Mouse (Mus musculus) lung, postnatal 0 days (tissue): ENCODE data around the gene Tex29. TPM values are rescaled to one million over a fixed set of nuclear protein-coding genes. Genes with fewer than 3 reads are reported as not detected.

Source experiments
- ATAC-seq: fragments of 200-750 bp; cut with Nextera tagmentation; 2 replicates; pipeline ENCODE4 v1.8.0; 2017; ENCODE audit warnings: moderate library complexity
- DNase-seq: peaks from one replicate; pipeline ENCODE4 v3.0.0-alpha.2; 2016; ENCODE audit warnings: low spot score
- H3K27ac ChIP-seq: fragments of 300-500 bp; sonication (generic); 2 replicates; pipeline ENCODE4 v1.5.1; 2014; ENCODE audit warnings: antibody characterized with exemption, mild to moderate bottlenecking, low read length, mixed read lengths
- H3K27me3 ChIP-seq: fragments of 300-500 bp; sonication (generic); replicated peaks from 2 replicates; pipeline ENCODE4 v1.6.1; 2014; ENCODE audit warnings: low read length, mixed read lengths; ENCODE audit not compliant: insufficient read depth
- H3K36me3 ChIP-seq: fragments of 300-500 bp; sonication (generic); 2 replicates; pipeline ENCODE4 v1.6.1; 2014; ENCODE audit warnings: low read length, mixed read lengths; ENCODE audit not compliant: insufficient read depth
- H3K4me1 ChIP-seq: fragments of 300-500 bp; sonication (generic); 2 replicates; pipeline ENCODE4 v1.6.1; 2014; ENCODE audit warnings: antibody characterized with exemption, low read depth, low read length, mixed read lengths; ENCODE audit not compliant: insufficient read depth
- H3K4me2 ChIP-seq: fragments of 300-500 bp; sonication (generic); replicated peaks from 2 replicates; pipeline ENCODE4 v1.6.1; 2014; ENCODE audit warnings: low read depth, mild to moderate bottlenecking, low read length, moderate library complexity, mixed read lengths
- H3K4me3 ChIP-seq: fragments of 300-500 bp; sonication (generic); 2 replicates; pipeline ENCODE4 v1.5.1; 2014; ENCODE audit warnings: low read depth, low read length
- H3K9ac ChIP-seq: fragments of 300-500 bp; sonication (generic); replicated peaks from 2 replicates; pipeline ENCODE4 v1.6.1; 2014; ENCODE audit warnings: low read depth, mild to moderate bottlenecking
- H3K9me3 ChIP-seq: fragments of 300-500 bp; sonication (generic); 2 replicates; pipeline ENCODE4 v1.6.1; 2016; ENCODE audit warnings: low read length, mixed read lengths
- CTCF ChIP-seq: IDR thresholded peaks from 2 replicates; pipeline ENCODE4 v1.5.1; 2016; ENCODE audit warnings: antibody characterized with exemption, mild to moderate bottlenecking
- EP300 ChIP-seq: IDR thresholded peaks from 2 replicates; pipeline ENCODE4 v1.6.1; 2016; ENCODE audit warnings: antibody characterized with exemption, mild to moderate bottlenecking, control low read depth
- WGBS: fragments of 180-500 bp; shearing (Covaris S2); extraction: QIAGEN DNeasy Blood & Tissue Kit; methylation state at CpG from one replicate; pipeline ENCODE4 v1.1.7; 2014; 5-methylcytosine and 5-hydroxymethylcytosine counted together
- polyA plus RNA-seq: library from polyadenylated mRNA; unstranded; fragments of >200 nt; fragmentation: Nextera tagmentation; extraction: Ambion mirVana; gene quantifications from 2 replicates; pipeline ENCODE4 v1.2.1, GENCODE M21; 2015

Gene Tex29
- polyA plus RNA-seq, 1 experiment from 2014 or later = 0.20 TPM

- DNase-seq (no peak), ATAC-seq (no peak)
- Histone ChIP-seq H3K9ac (no peak overlapping the region), H3K27ac (no peak overlapping the region), H3K27me3 (no peaks in the 10 kb centered on the region), H3K9me3 (no peaks in the 10 kb centered on the region), H3K4me3 (no peak overlapping the region), H3K4me2 (no peak overlapping the region), H3K4me1 (no peaks in the 10 kb centered on the region; the same call in 1 of the 2 replicates), H3K36me3 (peaks cover 39% of the 10 kb centered on the region)
- TF ChIP-seq CTCF (no peak), EP300 (no peak)
- 66% methylated on average over 3 of the region's 3 CpGs for WGBS
These were observed 14.5 kb upstream of the Tex29 start for GRCm38 (mm10) chr8:11825756-11826155.

GRCm38 (mm10) chr8:11827312-11827711, 13.0 kb upstream of the Tex29 start:
- Histone ChIP-seq H3K9me3 (no peaks in the 10 kb centered on the region), H3K36me3 (peaks cover 30% of the 10 kb centered on the region), H3K4me2 (no peak overlapping the region), H3K9ac (no peak overlapping the region), H3K4me3 (no peak overlapping the region), H3K27me3 (no peaks in the 10 kb centered on the region), H3K4me1 (no peaks in the 10 kb centered on the region; the same call in 1 of the 2 replicates), H3K27ac (no peak overlapping the region)
- TF ChIP-seq EP300 = no peak
- no peak for TF ChIP-seq CTCF
- no peak for DNase-seq
- no peak for ATAC-seq
- WGBS = 51% methylated on average over 3 of the region's 3 CpGs

GRCm38 (mm10) chr8:11830214-11831046, 9.8 kb upstream of the Tex29 start:
- ATAC-seq = no peak; the same call in 1 of the 2 replicates
- 69% methylated on average over 16 of the region's 16 CpGs for WGBS
- H3K9ac ChIP-seq = no peak overlapping the region
- no peak overlapping the region for H3K4me2 ChIP-seq
- H3K4me1 ChIP-seq = no peaks in the 10 kb centered on the region; the same call in 1 of the 2 replicates
- H3K36me3 ChIP-seq = peaks cover 27% of the 10 kb centered on the region
- TF ChIP-seq CTCF = no peak
- no peaks in the 10 kb centered on the region for H3K27me3 ChIP-seq
- no peak overlapping the region; the same call in 1 of the 2 replicates for H3K27ac ChIP-seq
- no peak for DNase-seq
- H3K4me3 ChIP-seq = no peak overlapping the region
- no peaks in the 10 kb centered on the region for H3K9me3 ChIP-seq

- Histone ChIP-seq H3K4me3 (no peak overlapping the region), H3K27me3 (no peaks in the 10 kb centered on the region), H3K4me2 (no peak overlapping the region), H3K27ac (no peak overlapping the region), H3K4me1 (no peaks in the 10 kb centered on the region; the same call in 1 of the 2 replicates), H3K9ac (no peak overlapping the region), H3K36me3 (peaks cover 21% of the 10 kb centered on the region), H3K9me3 (no peaks in the 10 kb centered on the region)
- 61% methylated on average over 10 of the region's 10 CpGs for WGBS
- DNase-seq (peak; percentile 59), ATAC-seq (peak; percentile 73)
- TF ChIP-seq EP300 = no peak
- no peak for TF ChIP-seq CTCF
These were observed 9.1 kb upstream of the Tex29 start for GRCm38 (mm10) chr8:11831174-11831573.

GRCm38 (mm10) chr8:11831939-11832338, 8.3 kb upstream of the Tex29 start:
- DNase-seq (no peak), ATAC-seq (no peak)
- WGBS = 65% methylated on average over 5 of the region's 5 CpGs
- Histone ChIP-seq H3K9ac (no peak overlapping the region), H3K4me2 (no peak overlapping the region), H3K27me3 (no peaks in the 10 kb centered on the region), H3K9me3 (no peaks in the 10 kb centered on the region), H3K4me3 (no peak overlapping the region), H3K36me3 (peaks cover 21% of the 10 kb centered on the region), H3K27ac (no peak overlapping the region), H3K4me1 (no peaks in the 10 kb centered on the region; the same call in 1 of the 2 replicates)
- TF ChIP-seq CTCF = no peak
- no peak for TF ChIP-seq EP300

- ATAC-seq (peak; percentile 52), DNase-seq (peak; percentile 50)
- H3K9me3 ChIP-seq = no peaks in the 10 kb centered on the region
- H3K4me2 ChIP-seq = no peak overlapping the region
- WGBS = 71% methylated on average over 4 of the region's 4 CpGs
- no peak overlapping the region for H3K4me3 ChIP-seq
- H3K36me3 ChIP-seq = peaks cover 21% of the 10 kb centered on the region
- H3K27me3 ChIP-seq = no peaks in the 10 kb centered on the region
- no peak for TF ChIP-seq CTCF
- TF ChIP-seq EP300 = no peak
- H3K9ac ChIP-seq = no peak overlapping the region
- H3K27ac ChIP-seq = no peak overlapping the region
- no peaks in the 10 kb centered on the region; the same call in 1 of the 2 replicates for H3K4me1 ChIP-seq
These were observed 7.1 kb upstream of the Tex29 start for GRCm38 (mm10) chr8:11833157-11833556.
